Mouse (Mus musculus): ENCODE results near the gene Ankrd24.
"Not testable (repeated sequence)": the region's sequence is repeated elsewhere in the genome, so short reads cannot be mapped to it uniquely, and the experiment has no call there.

Ankrd24 gene

DNA sequence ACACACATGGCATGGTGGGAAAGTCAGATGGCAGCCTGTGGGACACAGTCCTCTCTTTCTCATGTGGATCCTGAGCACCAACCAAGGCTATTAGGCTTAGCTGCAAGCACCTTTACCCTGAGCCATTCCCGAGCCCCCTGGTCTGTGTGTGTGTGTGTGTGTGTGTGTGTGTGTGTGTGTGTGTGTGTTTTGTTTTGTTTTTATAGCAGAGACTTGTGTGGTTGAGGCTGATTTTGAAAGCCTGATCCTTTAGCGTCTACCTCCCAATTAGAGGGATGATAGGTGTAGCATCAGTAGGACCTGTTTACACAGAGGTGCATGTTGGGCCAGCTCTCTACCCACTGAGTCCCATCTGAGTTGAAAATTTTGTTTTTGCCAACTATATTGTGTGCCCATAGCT lies 15.8 kb downstream of the Ankrd24 start:
- no peak for DNase-seq (ENCODE audit: low spot score in 2 of 2)

GRCm38 (mm10) chr10:81644716-81645115 lies 16.4 kb downstream of the Ankrd24 start:
- DNase-seq (ENCODE audit: low spot score in 2 of 2), result no peak

DNA sequence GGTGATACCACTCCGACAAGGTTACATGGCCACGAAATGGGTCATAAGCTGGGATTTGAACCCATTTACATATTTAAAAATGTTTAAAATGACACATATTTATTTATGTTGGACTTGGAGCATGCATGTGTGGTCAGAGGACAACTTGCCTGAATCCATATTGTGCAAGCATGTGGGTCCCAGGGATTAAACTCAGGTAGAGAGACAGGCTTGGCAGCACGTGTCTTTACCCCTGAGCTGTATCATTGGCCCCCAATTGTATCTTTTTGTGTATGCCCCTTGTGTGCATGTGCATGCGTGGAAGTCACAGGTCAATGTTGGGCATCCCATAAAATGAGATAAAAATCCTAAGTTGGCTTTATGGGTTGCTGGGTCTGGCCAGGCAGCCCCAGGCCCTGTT lies 17.1 kb downstream of the Ankrd24 start:
- DNase-seq (ENCODE audit: low spot score in 2 of 2), result no peak

- DNase-seq (ENCODE audit: low spot score in 2 of 2), result no peak
Observed at GRCm38 (mm10) chr10:81646015-81646555, 17.7 kb downstream of the Ankrd24 start.

- peak; percentile 87 to 89 for DNase-seq (ENCODE audit: low spot score in 2 of 2)
Observed at GRCm38 (mm10) chr10:81648803-81649775, 20.7 kb downstream of the Ankrd24 start, which contains the start of gene Gm10778. Gm10778 (plus strand) TSS chr10:81649059.

GRCm38 (mm10) chr10:81655178-81655577 lies 26.8 kb downstream of the Ankrd24 start:
- no peak for DNase-seq (ENCODE audit: low spot score in 2 of 2)

GRCm38 (mm10) chr10:81656174-81656573 lies 27.8 kb downstream of the Ankrd24 start:
- DNase-seq (ENCODE audit: low spot score in 2 of 2), result no peak

- DNase-seq (ENCODE audit: low spot score in 2 of 2), result not testable (repeated sequence)
Observed at GRCm38 (mm10) chr10:81687114-81687513, 58.8 kb downstream of the Ankrd24 start.

All from heart, adult 9 months (tissue).